Mouse (Mus musculus): ENCODE data around the gene Galnt18.

- TF ChIP-seq CTCF (IDR thresholded peaks at IDR 0.05; ENCODE audit: borderline replicate concordance, insufficient read depth, low read depth, low read length) (no peak), POLR2A (IDR thresholded peaks at IDR 0.05; ENCODE audit: borderline replicate concordance, insufficient read depth, low read length) (no peak)
Measured at GRCm38 (mm10) chr7:111730346-111731269, 49.2 kb downstream of the Galnt18 start.
